In the genomic region with DNA sequence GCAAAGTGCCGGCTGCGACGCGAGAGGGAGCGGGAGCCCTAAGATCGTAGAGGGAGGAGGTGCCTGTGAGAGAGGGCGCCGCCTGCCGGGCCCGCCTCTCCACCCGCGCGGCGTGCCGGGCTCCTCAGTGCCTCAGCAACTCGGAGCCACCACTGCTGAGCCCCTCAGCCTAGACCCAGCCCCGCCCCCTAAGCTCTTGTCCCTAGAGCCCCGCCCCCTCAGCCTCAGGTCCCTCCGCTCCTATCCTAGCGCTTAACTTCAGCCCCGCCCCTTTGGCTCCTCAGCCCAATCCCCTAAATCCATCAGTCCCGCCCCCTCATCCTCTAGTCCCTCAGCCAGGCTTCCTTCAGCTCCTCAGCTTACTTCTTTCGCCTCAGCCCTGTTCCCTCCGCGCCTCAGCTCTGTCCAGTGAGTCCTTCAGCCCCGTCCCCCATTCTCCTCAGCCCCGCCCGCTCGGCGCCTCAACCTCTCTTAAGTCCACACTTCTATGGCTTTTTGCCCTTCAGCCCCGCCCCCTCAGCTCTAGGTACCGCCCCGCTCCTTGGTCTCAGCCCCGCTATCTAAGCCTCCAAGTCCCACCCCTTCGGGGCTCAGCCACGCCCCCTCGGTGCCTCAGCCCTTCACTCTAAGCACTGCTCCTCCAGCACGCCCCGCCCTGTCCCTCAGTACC, we compare ENCODE assay signal across 8 mouse cellular contexts. TPM values are rescaled to one million over a fixed set of nuclear protein-coding genes. Genes with fewer than 3 reads are reported as not detected.
DNase-seq lines count a peak whose midpoint lies in the region; ATAC-seq lines count a peak whose summit lies in the region.

A gene (minus strand): TSS at position 38 of the 670 bp plus-strand sequence.

- intact Hi-C loops in left cerebral cortex, postnatal 4 days (cut with DNase I), result loop anchor here (10.0 kb wide), 1 partner anchor 104 kb away; no protein-coding TSS in a partner anchor

- ATAC-seq in embryonic facial prominence, embryonic 12.5 days (ENCODE audit: insufficient number of reproducible peaks, insufficient read depth, low FRiP score, low TSS enrichment), result peak; percentile 95
- ATAC-seq in midbrain, embryonic 11.5 days (ENCODE audit: low FRiP score), result peak; percentile 97

- peaks cover 15% of the 10 kb centered on the region; the same call in 1 of the 2 replicates for H3K27me3 ChIP-seq in embryonic facial prominence, embryonic 12.5 days
- H3K27me3 ChIP-seq in midbrain, embryonic 11.5 days (ENCODE audit: control insufficient read depth, insufficient read depth, low read length), result peaks cover 4% of the 10 kb centered on the region

- peak within 1 kb of the TSS; percentile 69 for H3K9ac ChIP-seq in embryonic facial prominence, embryonic 12.5 days
- peak within 1 kb of the TSS; percentile 73 for H3K9ac ChIP-seq in midbrain, embryonic 11.5 days (ENCODE audit: low read length)

- peak within 1 kb of the TSS; percentile 81 for H3K4me2 ChIP-seq in embryonic facial prominence, embryonic 12.5 days (replicated peaks)
- peak within 1 kb of the TSS; percentile 100 for H3K4me2 ChIP-seq in midbrain, embryonic 11.5 days

- H3K4me1 ChIP-seq in embryonic facial prominence, embryonic 12.5 days, result peaks cover 15% of the 10 kb centered on the region
- peaks cover 10% of the 10 kb centered on the region; the same call in 1 of the 2 replicates for H3K4me1 ChIP-seq in midbrain, embryonic 11.5 days (ENCODE audit: control insufficient read depth, insufficient read depth, low read length)

- H3K36me3 ChIP-seq in embryonic facial prominence, embryonic 12.5 days, result no peaks in the 10 kb centered on the region
- no peaks in the 10 kb centered on the region for H3K36me3 ChIP-seq in midbrain, embryonic 11.5 days (ENCODE audit: control insufficient read depth, insufficient read depth, low read length)

- DNase-seq in adrenal gland, postnatal 36 days, result peak; percentile 88 to 92
- peak; percentile 98 for DNase-seq in heart, adult 11 months
- peak; percentile 85 for DNase-seq in kidney, adult 11 months
- DNase-seq in left cerebral cortex, postnatal 4 days, result peak; percentile 93
- peak; percentile 99 for DNase-seq in midbrain, embryonic 11.5 days (ENCODE audit: low spot score, missing footprints)
- DNase-seq in right cerebral cortex, postnatal 4 days, result peak; percentile 88
- DNase-seq in yolk sac, embryonic 10.5 days (ENCODE audit: low spot score), result peak; percentile 98

- H3K9me3 ChIP-seq in embryonic facial prominence, embryonic 12.5 days, result 0 out of 2 replicates have a peak, but pooled peaks cover 8% of the 10 kb centered on the region
- peaks cover 3% of the 10 kb centered on the region; the same call in 1 of the 2 replicates for H3K9me3 ChIP-seq in midbrain, embryonic 11.5 days (ENCODE audit: control insufficient read depth, low read length)

- peak within 1 kb of the TSS; percentile 66 for H3K4me3 ChIP-seq in embryonic facial prominence, embryonic 12.5 days
- H3K4me3 ChIP-seq in midbrain, embryonic 11.5 days (ENCODE audit: low read depth, low read length), result peak within 1 kb of the TSS; percentile 70

- WGBS in embryonic facial prominence, embryonic 12.5 days, result 3% methylated on average over 24 of the region's 39 CpGs
- 2% methylated on average over 24 of the region's 39 CpGs for WGBS in midbrain, embryonic 11.5 days

- 0 out of 2 replicates have a peak within 1 kb of the TSS, but pooled peaks have one; percentile 60 for H3K27ac ChIP-seq in embryonic facial prominence, embryonic 12.5 days
- peak within 1 kb of the TSS; percentile 51; the same call in 1 of the 2 replicates for H3K27ac ChIP-seq in midbrain, embryonic 11.5 days (ENCODE audit: low read depth, low read length)

RNA-seq across cellular contexts. Expression of the gene that starts here (rescaled TPM):
- 100 to 1,000 TPM in 1 of 2 experiments, 10 to 100 TPM in 1; 96.2 to 114 TPM for total RNA-seq in adrenal gland, postnatal 36 days (2021)
- 11.0 and 11.7 TPM in 2 replicates for polyA plus RNA-seq in embryonic facial prominence, embryonic 12.5 days (2016; fragmentation: Nextera tagmentation; extraction: Ambion mirVana)
- total RNA-seq in left cerebral cortex, postnatal 4 days (2021), result 100 to 1,000 TPM; 137 to 174 TPM
- 14.6 and 16.5 TPM in 2 replicates for polyA plus RNA-seq in midbrain, embryonic 11.5 days (2014; fragmentation: Nextera tagmentation; extraction: Ambion mirVana)

Comparison
In these comparisons a context has a peak if more than half of its experiments do, and no peak if none do; other contexts are left out.
1. Peak in every context shown above with its lines: DNase-seq, ATAC-seq, H3K4me3 ChIP-seq and H3K27ac ChIP-seq.